Mouse (Mus musculus): Measurements from ENCODE around the gene Grk6.

GRCm38 (mm10) chr13:55403266-55403665 lies 41.6 kb upstream of the Grk6 start:
- TF ChIP-seq POLR2A (IDR thresholded peaks at IDR 0.05; ENCODE audit: low read depth, low read length) (no peak), CTCF (IDR thresholded peaks at IDR 0.05; ENCODE audit: extremely low read depth, insufficient read depth, insufficient read length, insufficient replicate concordance) (no peak)
